Mouse (Mus musculus) heart, adult 9 months (tissue): ENCODE data around the gene Tbc1d16.

Experiments
- DNase-seq, 2 experiments: peaks; one replicate each; pipeline ENCODE4 v3.0.0; 2022; ENCODE audit warnings: low spot score in 2 of 2

The Tbc1d16 gene

DNA sequence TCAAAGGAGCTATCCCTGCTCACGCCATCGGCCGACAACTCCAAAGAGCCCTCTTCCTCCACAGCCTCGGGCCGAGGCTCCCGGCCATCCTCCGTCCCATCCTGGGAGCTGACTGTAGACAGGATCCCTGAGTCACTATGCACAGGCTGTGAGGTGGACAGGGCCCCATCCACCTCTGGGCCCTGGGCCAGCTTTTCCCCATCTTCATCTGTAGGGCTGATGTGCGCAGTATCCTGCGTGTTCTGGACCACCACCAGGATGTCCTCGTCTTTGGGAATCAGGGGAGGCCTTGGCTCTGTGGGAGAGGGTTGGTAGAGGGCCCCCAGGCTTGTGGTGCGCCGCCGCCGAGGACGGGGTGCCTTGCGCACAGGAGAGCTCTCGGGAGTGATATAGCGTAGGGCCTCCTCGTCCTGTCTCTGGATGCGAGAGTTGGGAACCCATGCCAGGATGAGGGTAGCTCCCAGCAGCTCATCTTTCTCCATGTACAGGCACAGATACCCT lies 19.4 kb downstream of the Tbc1d16 start:
- DNase-seq: no peak

DNA sequence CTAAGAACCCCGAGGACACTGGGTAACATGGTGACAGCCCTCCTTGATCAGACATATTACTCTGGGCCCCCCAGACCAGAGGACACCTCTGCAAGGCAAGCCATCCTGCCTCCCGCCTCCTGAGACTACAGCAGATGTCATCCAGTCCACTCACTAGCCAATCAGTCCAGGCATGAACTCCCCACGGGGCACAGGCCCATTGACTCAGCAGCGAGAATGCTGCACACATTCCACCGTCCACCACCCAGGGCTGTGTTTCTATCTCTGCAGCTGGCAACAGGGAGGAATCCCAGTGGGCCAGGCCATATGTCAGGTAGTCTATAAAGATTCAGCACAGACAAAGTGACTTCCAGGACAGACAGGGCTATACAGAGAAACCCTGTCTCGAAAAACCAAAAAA lies 20.3 kb downstream of the Tbc1d16 start:
- no peak for DNase-seq

DNA sequence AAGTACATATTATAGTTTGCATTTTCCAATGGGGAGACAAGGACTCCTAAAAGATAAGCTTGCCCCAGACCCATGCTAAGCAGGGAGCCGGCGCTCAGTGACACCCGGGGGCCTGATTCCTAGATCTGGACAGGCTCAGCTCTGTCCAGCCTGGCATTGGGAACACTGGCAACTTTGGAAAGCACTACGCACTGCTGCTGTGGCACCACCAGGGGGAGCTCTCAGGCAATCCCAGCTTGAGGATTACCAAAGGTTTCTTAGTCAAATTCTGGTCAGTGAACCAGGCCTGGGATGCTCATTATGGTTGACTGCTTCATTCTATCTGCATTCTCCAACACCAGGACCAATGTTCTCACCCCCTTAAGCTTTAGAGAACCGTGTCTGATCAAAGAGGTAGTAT lies 21.7 kb downstream of the Tbc1d16 start:
- peak in 1 of 2 experiments; percentile 57 for DNase-seq

DNA sequence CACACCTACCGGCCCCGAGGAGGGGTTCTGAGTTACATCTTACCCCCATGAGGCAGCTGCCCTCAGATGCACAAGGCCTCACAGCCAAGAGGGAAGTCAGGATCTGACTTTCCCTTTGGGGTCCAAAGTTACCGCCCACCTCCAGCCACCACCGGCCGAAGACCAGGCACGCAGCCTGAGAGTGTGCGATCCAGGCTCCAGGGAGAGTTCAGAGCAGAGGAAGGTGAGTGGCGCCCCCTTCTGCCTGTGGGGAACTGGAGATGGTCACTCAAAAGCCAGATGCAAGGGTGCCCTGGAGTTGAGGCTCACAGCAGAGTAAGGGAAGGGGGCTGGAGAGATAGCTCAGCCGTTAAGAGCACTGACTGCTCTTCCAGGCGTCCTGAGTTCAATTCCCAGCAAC lies 22.6 kb downstream of the Tbc1d16 start:
- DNase-seq: no peak

DNA sequence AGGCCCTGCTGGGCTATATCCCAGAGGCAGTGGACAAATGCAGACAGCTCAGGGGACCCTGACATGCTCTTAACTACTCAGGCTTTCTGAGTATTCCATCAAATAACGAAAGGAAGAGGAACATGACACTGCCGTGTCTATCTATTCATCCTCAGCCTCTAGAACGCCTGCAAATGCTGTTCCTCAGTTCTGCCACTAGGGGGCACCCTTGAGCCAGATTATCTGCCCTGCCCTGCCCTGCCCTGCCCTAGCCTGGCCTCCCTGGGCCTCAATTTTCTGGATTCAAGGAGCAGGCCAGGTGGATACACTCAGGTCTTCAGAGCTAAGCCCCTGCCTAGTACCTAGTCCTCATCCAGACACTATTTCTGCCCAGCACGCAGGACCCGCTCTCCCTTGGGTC lies 24.9 kb downstream of the Tbc1d16 start:
- DNase-seq: no peak

DNA sequence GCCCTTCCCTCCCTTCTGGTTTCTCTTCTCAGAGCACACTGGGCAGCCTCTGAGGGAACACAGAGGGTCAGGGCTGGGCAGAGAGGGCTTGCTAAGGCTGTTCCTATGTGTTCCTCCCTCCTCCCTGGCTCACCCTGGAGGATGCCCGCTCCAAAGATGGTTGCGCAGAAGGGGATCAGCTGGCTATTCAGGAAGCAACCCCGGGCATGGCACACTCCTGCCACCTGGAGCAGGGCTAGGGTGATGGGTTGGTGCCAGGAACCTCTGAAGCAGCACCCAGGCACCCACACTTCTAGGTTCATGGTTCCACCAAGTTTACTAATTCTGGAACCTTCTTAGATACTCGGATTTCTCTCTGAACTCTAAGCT lies 29.1 kb downstream of the Tbc1d16 start:
- DNase-seq: no peak

DNA sequence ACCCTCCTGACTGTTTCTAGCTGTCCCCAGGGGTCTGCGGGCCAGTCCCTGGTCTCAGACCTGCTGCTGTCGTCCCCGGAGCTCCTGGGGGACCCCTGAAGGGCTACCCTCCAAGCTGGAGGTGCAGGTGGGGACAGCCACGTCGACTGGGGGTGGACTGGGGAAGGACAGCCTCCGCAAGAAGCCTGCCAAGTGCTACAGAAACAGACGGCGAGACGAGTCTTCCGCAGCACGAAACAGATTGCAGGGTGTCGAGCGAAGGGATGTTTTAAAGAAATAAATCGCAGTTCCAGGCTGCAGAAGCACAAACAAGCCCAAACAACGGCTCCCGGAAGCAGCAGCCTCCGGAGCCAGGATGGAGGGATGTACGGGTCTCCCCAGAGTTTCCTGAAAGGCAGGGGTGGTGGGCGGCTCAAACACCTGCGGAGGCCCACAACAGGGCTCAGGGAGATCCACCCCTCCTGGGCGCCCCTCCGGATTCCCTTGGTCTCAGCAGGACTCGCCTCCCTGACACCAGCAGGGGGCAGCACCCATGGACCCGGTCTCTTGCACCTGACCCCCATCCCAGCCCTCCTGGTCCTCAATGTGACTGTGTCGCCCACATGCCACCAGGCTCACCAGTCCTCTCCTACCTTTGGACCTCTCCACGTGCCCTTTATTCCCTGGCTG lies 29.6 kb downstream of the Tbc1d16 start:
- DNase-seq: no peak

DNA sequence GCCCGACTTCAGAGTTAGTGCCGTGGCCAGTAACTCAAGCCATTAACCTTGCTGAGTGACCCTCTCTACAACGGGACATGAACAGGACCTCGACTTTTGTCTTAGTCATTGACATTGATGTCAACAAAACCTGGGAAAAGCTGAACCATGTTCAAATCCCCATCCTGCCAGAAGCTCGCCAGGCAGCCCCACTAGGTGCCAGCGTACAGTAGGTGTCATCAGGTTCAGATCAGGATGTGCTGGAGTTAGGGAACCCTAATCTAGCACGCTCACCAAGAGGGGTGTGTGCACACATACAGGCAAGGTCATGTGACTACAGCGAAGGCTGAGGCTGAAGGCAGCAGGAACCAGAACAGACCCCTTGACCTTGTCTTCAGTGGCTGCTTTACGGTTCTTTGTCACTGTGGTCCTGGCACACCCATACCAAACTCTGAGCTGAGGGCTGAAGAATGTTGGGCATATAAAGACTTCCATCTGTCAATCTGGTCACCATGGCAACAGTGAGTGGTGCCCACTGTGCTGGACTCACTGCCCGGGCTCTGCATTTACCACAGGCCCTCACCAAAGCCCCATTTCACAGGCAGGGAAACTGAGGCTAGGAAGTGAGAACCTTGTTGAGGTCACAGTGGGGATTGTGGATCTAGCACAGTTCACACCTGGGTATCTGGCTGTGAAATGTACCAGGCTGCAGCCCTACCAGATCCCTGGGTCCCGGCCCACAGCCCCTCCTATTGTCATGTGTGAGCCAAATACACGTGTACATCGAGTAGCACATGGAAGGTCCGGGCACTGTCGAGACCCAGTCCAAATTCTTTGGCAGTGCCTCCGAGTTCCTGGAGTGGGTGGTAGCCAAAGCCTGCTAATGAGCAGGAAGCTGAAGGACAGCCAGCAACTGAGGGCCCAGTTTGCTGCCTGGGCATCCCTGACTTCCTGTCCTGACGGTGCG lies 30.4 kb downstream of the Tbc1d16 start:
- DNase-seq: no peak

DNA sequence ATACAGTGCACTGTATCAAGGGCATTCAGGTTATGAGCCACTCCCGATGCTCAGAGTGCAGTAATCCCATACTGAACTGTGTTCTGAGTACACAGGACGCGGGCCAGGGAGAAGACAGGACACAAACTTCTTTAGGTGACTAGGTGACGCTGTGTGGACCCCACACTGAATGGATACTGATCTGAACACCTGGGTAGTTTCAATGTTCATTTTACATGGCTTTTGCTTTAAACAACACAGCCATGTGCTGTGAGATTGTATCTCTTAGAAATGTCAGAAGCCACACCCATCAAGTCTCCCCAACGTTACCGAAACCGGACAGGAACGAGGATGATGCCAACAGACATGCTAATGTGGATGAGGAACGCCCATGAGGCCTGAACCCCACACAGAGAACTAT lies 35.7 kb downstream of the Tbc1d16 start:
- no peak for DNase-seq

DNA sequence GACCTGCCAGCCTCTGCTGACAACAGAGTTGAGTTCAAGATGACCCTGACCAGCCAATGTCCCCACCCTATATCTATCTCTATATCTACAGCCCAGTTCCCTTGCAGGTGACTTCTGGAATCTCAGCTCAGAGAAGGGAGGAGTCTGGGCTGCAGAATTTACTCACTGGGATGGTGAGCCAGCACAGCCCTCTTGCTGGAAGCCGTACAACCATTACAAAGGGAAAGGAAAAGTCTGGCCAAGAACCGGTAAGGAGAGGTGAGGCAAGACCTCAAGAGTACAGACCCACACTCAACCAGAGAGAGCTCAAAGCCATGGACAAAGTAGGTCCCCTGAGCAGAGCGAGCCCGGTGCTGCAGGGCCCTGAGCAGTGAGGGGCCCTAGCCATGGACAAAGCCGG lies 36.1 kb downstream of the Tbc1d16 start:
- DNase-seq: no peak

DNA sequence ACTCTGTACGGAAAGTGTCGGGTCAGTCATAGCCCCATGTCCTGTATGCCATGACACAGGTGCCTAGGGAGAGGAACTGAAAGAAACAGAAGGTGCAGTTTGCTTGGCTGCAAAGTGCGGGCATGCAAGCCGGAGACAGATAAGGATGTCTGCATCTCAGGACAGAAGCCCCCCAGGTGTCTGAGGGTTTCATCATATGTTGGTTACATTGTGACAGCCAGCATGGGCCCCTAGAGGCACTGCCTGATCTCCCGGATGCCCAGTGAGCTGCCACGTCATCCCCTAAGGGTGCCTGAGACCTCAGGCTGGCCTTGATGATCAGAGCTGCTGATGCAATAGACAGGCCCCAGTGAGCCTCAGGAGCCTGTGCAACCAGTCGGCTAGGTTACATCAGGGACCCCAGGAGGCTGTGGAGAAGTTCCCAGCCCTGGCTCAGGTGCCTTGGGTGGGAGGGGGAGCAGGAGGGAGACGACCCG lies 36.7 kb downstream of the Tbc1d16 start:
- DNase-seq: no peak

DNA sequence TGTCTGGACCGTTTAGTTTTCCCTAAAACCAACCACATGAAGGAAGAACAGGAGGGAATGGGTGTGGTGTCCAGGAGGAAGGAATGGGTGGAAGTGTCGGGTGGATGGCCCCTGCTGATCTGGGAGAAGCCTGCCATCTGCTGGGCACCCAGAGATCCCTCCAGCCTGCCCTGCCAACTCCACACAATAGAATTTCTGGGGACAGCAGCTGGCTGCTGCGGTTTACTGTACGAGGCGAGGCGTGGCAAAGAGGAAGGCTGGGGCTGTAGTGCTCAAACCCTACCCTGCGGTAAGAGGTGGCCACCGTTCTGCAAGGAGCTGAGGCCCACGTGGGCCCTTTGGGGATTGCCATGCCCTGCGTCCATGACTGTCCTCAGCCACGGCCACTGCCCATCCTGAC lies 37.8 kb downstream of the Tbc1d16 start:
- DNase-seq: peak; percentile 51 to 65

DNA sequence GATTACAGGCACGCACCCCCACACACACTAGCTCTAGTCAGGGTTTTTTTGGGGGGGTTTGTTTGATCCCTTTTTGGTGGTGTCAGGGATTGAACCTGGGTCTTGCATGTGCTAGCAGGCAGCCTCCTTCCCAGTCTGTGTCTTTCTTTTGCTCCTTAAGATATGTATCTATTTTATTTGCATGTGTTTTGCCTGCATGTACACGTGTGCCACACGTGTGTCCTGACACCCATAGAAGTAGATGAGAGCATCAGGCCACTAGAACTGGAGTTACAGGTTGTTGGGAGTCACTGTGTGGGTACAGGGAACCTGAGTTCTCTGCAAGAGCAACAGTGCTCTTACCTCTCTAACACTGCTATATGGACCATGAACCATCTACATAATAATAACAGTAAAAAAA lies 39.0 kb downstream of the Tbc1d16 start:
- DNase-seq: no peak

DNA sequence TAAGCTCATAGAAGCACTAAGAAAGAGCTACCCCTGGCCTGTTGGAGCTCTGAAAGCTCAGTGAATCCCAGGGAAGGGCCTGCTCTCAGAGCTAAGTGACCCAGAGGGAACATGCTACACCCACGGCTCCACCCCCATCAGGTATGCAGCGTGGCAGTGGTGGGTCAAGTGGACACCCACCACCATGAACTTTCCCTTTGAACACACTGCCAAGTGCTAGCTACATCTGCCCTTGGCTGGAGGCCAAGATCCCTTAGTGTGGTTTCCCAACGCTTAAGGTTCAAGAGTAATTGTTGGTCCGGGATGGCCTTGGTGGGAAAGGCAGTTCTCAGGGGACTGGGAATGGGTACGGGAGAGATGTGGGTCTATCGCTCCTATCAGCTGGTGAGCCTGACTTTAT lies 39.9 kb downstream of the Tbc1d16 start:
- DNase-seq: no peak

DNA sequence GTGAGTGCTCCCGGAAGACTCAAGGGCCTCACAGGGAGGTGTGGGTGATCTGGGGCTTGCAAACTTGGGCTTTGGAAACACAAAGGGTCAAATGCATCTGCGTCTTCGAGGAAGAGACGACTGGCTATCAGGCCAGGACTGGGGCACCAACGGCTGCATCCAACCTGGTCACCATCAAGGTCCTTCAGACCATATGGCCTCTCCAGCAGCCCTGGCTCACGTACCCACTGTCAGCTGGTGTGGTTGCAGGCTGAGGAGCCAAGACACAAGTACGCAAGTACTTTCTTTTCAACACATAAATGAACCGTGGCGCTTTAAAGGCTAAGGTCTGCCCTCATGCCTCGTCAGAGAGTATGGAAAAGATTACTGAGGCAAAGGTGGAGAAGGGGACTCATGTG lies 40.5 kb downstream of the Tbc1d16 start:
- no peak for DNase-seq

DNA sequence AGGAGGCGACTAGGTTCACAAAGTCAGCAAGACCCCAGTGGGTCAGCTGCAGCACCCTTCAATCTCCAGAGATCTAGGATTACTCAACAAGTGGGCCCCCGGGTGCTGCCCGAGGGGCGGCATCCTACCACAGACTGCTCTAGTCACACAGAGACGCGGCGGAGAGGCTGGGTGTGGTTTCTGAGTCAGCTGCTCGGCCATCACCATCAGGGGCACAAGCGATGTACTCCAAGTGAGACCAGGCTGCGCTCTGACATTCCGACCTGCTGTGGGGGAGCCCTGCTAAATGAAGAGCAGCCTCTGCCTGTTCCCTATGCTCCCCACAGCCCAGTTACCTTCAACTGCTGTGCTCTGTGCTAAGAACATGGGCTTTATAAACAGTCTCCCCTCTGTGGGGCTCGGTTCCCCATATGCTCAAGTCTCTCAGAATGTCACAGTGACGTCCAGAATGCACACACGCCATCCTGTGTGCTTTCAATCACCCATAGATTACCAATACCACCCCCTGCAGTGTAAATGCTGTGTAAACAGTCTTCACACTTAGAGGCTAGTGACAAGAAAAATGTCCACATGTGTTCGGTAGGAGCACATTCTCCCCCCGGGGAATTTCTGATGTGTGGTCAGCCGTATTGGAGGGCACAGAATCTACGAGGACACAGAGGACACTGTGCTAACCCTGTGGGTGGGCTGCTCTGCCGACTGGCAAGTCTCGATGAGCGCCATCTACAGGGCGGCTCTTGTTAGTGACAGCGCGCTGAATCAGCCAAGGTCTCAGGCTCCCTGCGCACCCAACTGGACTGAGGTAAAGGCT lies 41.1 kb downstream of the Tbc1d16 start:
- no peak for DNase-seq

DNA sequence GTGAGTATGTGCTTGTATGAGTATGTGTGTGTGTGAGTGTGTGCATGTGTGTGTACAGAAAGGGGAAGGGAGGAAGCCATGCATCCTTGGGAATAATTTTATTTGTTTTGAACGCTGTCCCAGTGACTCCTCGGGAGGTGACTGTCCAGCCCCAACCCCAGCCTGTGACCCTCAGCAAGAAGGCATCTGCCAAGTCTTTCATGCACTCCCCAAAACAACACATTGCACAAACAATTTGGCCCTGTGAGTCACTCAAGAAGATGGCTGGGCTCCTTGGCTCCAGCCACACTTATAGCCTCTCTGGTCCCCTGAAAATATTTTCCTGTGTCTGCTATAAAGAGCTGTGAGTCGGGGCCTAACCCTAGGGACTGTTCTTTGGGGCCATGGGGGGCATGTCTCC lies 41.9 kb downstream of the Tbc1d16 start:
- DNase-seq: peak in 1 of 2 experiments; percentile 33

DNA sequence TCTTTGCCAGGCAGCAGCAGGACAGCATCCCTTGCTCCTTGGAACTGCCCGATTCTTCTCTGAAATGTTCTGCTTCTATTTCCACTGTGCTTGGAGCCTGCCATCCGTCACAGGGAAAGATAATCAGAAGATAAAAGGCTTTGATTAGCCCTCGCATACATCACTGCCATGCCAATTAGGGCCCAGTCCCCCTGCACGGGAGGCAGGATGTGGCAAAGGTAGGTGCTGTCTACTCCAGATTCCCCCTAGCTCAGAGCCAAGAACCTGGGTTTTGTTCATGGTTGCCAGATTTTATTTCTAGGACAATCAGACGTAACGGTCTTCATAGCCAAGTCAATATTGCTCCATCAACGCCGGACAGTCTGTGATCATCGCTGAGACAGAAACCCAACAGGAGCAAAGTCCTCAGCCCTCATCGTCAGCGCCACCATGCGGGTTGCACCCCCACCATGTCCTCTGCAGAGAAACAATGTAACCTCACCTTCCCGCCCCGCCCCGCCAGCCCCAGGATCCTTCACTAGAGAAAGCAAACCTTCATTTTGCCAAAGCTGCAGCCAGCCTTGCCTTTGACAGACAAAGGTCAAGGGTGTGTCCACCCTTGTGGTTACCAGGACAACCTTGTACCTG lies 44.5 kb downstream of the Tbc1d16 start:
- no peak for DNase-seq

DNA sequence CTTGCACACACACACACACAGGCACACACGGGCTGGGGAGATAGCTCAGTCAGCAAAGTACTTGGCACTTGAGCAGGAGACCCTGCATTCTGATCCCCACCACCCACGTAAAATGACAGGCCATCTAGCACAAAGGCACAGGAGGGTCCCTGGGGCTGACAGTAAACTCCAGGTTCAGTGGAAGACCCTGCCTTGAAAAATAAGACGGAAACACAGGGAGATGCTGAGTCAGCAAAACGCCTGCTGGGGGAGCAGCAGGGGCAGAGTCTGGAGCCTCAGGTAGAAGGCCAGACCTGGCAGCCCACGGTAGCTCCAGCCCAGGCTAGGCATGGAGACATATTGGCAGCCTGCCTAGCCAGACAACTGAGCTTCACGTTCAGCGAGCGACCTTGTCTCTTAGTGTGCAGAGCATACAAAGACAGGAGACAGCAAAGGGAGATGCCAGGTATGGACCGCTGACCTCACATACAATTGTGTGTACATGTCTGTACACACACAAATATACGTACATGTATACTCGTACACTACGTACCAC lies 46.4 kb downstream of the Tbc1d16 start:
- no peak for DNase-seq

DNA sequence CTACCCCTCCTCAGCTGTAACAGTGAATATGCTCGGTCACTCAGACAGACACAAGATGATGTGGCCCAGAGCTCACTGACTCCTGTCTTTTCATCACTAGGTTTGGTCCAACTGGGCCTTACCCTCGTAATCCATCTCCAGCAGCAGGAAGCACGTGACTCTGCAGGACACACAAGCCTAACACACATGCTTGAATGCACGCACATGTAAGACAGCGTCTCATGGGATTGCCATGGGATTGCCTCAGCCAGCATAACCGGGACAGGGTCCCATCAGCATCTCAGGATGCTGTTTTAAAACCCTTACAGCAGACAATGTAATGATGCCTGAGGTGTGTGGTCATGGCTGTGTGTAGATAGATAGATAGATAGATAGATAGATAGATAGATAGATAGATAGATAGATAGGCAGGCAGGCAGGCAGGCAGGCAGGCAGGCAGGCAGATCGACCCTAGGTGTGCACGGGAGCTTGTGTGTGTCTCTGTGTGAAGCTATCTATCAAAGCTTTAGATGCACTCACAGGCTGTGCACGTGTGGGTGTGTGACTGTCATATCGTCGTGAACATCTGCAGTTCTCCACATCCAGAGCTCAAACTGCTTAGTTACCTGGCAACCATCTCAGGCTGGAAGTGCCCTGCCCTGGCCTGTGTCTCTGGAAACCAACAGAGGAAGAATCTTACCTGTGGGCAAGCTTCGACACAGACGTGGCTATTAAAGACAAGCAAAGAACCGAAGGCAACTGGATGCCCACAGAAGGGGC lies 47.3 kb downstream of the Tbc1d16 start:
- DNase-seq: no peak

DNA sequence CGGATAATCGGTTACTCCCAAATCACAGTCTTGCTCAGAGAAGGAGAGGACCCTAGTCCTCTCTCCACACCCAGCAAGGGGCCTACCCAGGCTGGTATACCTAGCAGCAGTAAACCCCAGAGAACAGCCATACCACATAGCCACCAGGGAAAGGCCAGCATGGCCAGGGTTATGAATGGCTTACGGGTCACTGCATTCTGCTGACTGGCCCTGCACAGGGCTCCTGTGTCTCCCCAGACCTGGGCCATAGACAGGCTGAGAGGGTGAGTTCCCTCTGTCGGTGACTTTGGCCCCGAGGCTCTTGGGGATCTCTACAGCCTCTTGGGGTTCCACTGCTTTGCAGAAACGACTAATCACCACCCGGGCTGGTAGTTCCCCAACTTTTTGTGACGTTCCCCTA lies 50.0 kb downstream of the Tbc1d16 start:
- no peak for DNase-seq
